Mouse (Mus musculus): Measurements from ENCODE around the gene Cysrt1. TPM values are rescaled to one million over a fixed set of nuclear protein-coding genes. Genes with fewer than 3 reads are reported as not detected.
A peak's percentile ranks its signal among the peaks of the same experiment; 100 is the strongest.
"Not testable (repeated sequence)": the region's sequence is repeated elsewhere in the genome, so short reads cannot be mapped to it uniquely, and the experiment has no call there.

The Cysrt1 gene
- polyA plus RNA-seq, 1 experiment from 2014 or later: not detected

DNA sequence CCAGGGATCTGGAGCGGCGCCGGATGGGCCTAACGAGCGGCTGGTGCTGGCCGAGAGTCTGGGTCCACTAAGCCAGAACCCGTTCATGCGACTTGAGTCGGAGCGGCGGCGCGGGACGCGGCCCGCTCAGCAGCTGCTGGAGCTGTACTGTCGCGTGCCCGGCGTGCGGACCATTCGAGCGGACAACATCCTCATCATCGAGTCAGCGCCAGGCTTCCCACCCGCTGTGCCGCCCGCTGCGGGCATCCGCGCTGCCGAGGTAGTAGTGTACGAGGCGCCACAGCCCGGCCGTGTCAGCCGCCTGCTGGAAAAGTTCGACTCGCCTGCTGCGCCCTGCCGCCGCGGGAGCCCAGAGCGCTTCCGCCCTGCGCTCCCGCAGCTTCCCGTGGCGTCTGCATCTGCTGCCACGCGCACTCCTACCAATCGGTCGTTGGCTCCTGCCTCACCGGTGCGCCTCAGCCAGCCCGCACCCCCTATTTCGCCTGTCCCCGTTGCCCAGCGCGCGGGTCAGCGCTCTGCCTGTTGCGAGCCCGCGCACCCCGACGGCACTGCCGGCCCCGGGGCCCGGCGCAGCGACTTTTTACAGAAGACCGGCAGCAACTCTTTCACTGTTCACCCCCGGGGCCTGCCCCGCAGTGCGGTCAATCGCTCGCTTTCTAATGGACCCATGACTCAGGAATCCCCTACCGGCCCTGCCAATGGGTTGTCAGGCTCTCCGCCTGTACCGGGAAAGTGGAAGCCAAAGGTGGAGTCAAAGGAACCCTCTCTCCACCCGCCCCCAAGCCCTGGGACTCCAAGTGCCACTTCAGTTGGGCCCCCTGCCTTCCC, 20.8 kb upstream of the Cysrt1 start:
- Histone ChIP-seq H3K27me3 (peaks cover 24% of the 10 kb centered on the region), H3K27ac (0 out of 2 replicates have a peak overlapping the region, but pooled peaks have one; percentile 36), H3K4me3 (replicated peaks) (peak overlapping the region; percentile 79), H3K4me1 (peaks cover 49% of the 10 kb centered on the region), H3K36me3 (replicated peaks) (peaks cover 5% of the 10 kb centered on the region; the same call in 1 of the 2 replicates), H3K4me2 (peak overlapping the region; percentile 99), H3K9me3 (no peaks in the 10 kb centered on the region), H3K9ac (peak overlapping the region; percentile 68)
- WGBS: under 1% methylated on average over 74 of the region's 82 CpGs
- peak; percentile 24 for ATAC-seq (ENCODE audit: low FRiP score)

DNA sequence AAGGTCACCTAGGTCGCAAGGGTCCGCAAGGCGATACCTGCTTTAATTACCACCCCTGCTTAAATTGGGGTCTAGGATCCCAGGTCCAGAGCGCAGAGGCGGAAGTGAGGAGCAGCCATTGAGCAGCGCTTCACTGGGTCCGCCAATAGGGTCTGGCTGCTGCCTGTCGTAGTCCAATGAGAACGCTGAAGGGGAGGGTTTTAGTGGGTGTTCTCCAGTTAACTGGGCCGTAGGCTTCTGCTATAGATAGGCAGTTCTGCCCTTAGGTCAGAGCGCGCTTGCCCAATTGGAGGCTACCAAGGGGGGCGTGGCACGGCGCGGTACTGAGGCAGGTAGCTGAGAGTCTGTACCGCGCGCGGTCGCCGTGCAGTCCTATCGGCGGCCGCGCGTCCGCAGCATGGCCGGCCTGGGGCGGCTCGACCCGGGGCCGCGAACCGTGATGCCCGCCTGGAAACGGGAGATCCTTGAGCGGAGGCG, 20.1 kb upstream of the Cysrt1 start, which contains the start of gene Tprn:
Gene Tprn, plus strand, starts transcription at position 328 of the 477 bp plus-strand sequence.
- H3K27ac ChIP-seq: 0 out of 2 replicates have a peak within 1 kb of the TSS, but pooled peaks have one; percentile 36
- H3K9ac ChIP-seq: peak within 1 kb of the TSS; percentile 68
- peaks cover 47% of the 10 kb centered on the region for H3K4me1 ChIP-seq
- H3K4me3 ChIP-seq (replicated peaks): peak within 1 kb of the TSS; percentile 79
- peak within 1 kb of the TSS; percentile 99 for H3K4me2 ChIP-seq
- no peaks in the 10 kb centered on the region for H3K36me3 ChIP-seq (replicated peaks)
- H3K9me3 ChIP-seq: no peaks in the 10 kb centered on the region
- ATAC-seq (ENCODE audit: low FRiP score): peak; percentile 99
- under 1% methylated on average over 34 of the region's 39 CpGs for WGBS
- H3K27me3 ChIP-seq: peaks cover 24% of the 10 kb centered on the region

DNA sequence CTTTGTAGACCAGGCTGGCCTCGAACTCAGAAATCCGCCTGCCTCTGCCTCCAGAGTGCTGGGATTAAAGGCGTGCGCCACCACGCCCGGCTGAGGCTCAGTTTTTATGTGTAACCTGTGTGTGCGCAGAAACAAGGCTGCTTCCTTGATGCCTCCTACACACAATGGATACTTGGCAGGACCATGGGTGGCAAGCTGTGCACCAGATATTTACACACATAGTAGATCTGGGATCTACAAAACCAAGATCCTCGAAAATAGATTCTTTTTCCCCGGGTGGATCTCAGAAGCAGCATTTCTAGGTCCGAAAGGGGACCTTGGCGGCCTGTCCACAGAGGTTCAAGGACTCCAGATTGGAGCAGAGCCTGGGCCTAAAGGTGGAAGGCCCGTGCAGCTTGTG, 19.6 kb upstream of the Cysrt1 start:
- peak overlapping the region; percentile 99 for H3K4me2 ChIP-seq
- peaks cover 46% of the 10 kb centered on the region for H3K4me1 ChIP-seq
- WGBS: 46% methylated on average over 12 of the region's 12 CpGs
- H3K36me3 ChIP-seq (replicated peaks): no peaks in the 10 kb centered on the region
- H3K27ac ChIP-seq: 0 out of 2 replicates have a peak overlapping the region, but pooled peaks have one; percentile 5
- ATAC-seq (ENCODE audit: low FRiP score): 0 out of 2 replicates have a peak, but pooled peaks have one; percentile 1
- H3K4me3 ChIP-seq (replicated peaks): peak overlapping the region; percentile 79
- peaks cover 24% of the 10 kb centered on the region for H3K27me3 ChIP-seq
- 0 out of 2 replicates have a peak overlapping the region, but pooled peaks have one; percentile 25 for H3K9ac ChIP-seq
- no peaks in the 10 kb centered on the region for H3K9me3 ChIP-seq

DNA sequence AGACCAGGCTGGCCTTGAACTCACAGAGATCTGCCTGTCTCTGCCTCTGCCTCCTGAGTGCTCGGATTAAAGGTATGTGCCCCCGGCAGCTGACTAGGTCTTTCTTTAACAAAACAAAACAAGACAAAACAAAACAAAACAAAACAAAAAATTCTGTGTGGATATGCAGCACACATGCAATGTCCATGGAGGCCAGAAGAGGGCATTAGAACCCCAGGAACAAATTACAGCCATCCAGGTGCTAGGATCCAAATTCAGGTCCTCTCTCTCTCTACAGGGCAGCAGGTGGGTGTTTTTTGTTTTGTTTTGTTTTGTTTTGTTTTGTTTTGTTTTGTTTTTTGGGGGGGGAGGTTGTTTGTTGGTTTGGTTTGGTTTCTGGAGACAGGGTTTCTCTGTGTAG, 16.6 kb upstream of the Cysrt1 start:
- WGBS: 54% methylated on average over 2 of the region's 2 CpGs
- H3K4me2 ChIP-seq: no peak overlapping the region
- no peak overlapping the region for H3K27ac ChIP-seq
- peaks cover 39% of the 10 kb centered on the region for H3K4me1 ChIP-seq
- H3K36me3 ChIP-seq (replicated peaks): no peaks in the 10 kb centered on the region
- no peak for ATAC-seq (ENCODE audit: low FRiP score)
- peaks cover 12% of the 10 kb centered on the region for H3K27me3 ChIP-seq
- H3K4me3 ChIP-seq (replicated peaks): no peak overlapping the region
- no peak overlapping the region for H3K9ac ChIP-seq
- H3K9me3 ChIP-seq: no peaks in the 10 kb centered on the region

DNA sequence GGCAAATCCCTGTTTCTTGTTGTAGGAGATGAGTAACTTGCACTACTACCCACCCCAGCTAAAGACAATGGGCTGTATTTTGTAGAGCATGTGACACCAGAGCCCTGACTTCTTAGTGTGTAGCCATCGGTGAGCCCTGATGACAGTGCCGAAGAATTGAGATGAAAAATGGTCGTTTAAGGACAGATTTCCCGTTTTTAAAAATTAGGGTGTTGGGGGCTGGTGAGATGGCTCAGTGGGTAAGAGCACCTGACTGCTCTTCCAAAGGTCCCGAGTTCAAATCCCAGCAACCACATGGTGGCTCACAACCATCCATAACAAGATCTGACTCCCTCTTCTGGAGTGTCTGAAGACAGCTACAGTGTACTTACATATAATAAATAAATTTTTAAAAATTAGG, 15.0 kb upstream of the Cysrt1 start:
- H3K4me3 ChIP-seq (replicated peaks); ATAC-seq (ENCODE audit: low FRiP score); H3K27me3 ChIP-seq; H3K36me3 ChIP-seq (replicated peaks); H3K27ac ChIP-seq; H3K9me3 ChIP-seq; H3K4me2 ChIP-seq; H3K9ac ChIP-seq: not testable (repeated sequence)
- H3K4me1 ChIP-seq: peaks cover 26% of the 10 kb centered on the region
- WGBS: 93% methylated on average over 5 of the region's 5 CpGs

DNA sequence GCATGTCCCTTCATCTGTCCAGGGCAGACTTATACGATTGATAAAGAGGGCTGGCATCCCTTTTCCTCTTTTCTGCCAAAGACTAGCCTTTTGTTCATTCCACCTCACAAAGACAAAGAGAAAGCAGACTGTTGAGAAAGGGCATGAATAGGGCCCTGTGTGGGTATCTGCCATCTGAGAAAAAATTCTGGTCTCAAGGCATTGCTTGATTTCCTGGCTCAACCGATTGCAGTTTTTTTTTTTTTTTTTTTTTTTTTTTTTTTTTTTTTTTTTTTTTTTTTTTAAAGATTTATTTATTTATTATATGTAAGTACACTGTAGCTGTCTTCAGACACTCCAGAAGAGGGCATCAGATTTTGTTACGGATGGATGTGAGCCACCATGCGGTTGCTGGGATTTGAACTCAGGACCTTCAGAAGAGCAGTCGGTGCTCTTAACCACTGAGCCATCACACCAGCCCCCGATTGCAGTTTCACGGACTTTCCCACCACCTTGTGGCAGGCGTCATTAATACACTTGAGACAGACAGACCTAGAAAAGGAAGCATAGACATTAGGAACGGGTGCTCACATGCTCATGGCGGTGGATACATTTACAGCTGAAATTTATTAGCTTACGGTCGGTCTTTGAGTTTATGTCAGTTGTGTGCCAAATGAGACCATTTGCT, 14.3 kb upstream of the Cysrt1 start:
- not testable (repeated sequence) for ATAC-seq (ENCODE audit: low FRiP score)
- peak overlapping the region; percentile 88 for H3K9ac ChIP-seq

DNA sequence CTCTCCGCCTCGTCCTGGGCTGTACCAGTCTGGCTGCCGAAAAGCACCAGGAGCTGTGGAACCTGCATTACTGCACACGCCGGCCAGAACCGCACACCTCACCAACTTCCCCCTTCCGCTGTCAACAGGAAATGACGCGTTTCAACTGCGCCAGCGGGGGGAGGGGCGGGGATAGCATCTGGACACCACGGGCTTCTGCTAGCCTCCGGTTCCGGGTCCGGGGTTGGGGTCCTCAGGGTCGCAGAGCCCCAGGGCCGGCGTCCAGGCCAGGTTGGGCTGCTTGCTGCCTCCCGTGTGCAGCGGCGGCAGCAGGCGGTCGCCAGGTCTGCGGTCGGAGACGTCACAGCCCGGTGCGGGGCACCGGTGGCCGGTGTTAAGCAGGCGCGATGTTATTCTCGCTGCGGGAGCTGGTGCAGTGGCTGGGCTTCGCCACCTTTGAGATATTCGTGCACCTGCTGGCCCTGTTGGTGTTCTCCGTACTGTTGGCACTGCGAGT, 13.1 kb upstream of the Cysrt1 start, which contains the start of gene Tmem203:
Gene Tmem203, plus strand, starts transcription at position 156 of the 496 bp plus-strand sequence.
- Histone ChIP-seq H3K4me1 (peaks cover 23% of the 10 kb centered on the region), H3K4me3 (replicated peaks) (peak within 1 kb of the TSS; percentile 75), H3K4me2 (peak within 1 kb of the TSS; percentile 97), H3K27ac (peak within 1 kb of the TSS; percentile 74), H3K27me3 (no peaks in the 10 kb centered on the region), H3K9me3 (no peaks in the 10 kb centered on the region), H3K36me3 (replicated peaks) (peaks cover 21% of the 10 kb centered on the region), H3K9ac (peak within 1 kb of the TSS; percentile 88)
- ATAC-seq (ENCODE audit: low FRiP score): peak; percentile 93
- WGBS: 0% methylated on average over 39 of the region's 39 CpGs

More for the DNA sequence above, 14.3 kb upstream of the Cysrt1 start:
- WGBS: 66% methylated on average over 11 of the region's 12 CpGs
- H3K36me3 ChIP-seq (replicated peaks); H3K27ac ChIP-seq; H3K27me3 ChIP-seq; H3K9me3 ChIP-seq: not testable (repeated sequence)
- H3K4me3 ChIP-seq (replicated peaks): peak overlapping the region; percentile 75
- H3K4me2 ChIP-seq: peak overlapping the region; percentile 97
- peaks cover 23% of the 10 kb centered on the region for H3K4me1 ChIP-seq

DNA sequence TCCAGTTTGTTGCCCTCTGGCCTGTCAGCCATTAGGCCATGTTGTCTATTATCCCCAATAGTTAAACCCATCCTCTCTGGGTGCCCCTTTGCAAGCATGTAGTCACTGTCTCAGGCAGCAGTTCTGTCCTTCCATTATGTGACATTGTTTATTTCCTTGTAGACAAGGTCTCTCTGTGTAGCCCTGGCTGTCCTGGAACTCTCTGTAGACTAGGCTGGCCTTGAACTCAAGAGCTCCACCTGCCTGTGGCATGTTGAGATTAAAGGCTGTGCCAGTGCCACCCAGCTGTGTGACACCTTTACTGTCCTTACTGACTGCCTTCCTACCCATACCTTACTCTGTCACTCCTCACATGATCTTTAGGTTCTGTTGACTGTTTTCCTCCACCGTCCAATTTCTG, 10.1 kb upstream of the Cysrt1 start:
- H3K36me3 ChIP-seq (replicated peaks): peaks cover 50% of the 10 kb centered on the region
- peaks cover 23% of the 10 kb centered on the region for H3K4me1 ChIP-seq
- WGBS: 96% methylated on average over 1 of the region's 1 CpGs
- H3K4me2 ChIP-seq: no peak overlapping the region
- no peak overlapping the region for H3K9ac ChIP-seq
- H3K27ac ChIP-seq: no peak overlapping the region
- H3K27me3 ChIP-seq: no peaks in the 10 kb centered on the region
- no peak overlapping the region for H3K4me3 ChIP-seq (replicated peaks)
- no peaks in the 10 kb centered on the region for H3K9me3 ChIP-seq
- ATAC-seq (ENCODE audit: low FRiP score): no peak

DNA sequence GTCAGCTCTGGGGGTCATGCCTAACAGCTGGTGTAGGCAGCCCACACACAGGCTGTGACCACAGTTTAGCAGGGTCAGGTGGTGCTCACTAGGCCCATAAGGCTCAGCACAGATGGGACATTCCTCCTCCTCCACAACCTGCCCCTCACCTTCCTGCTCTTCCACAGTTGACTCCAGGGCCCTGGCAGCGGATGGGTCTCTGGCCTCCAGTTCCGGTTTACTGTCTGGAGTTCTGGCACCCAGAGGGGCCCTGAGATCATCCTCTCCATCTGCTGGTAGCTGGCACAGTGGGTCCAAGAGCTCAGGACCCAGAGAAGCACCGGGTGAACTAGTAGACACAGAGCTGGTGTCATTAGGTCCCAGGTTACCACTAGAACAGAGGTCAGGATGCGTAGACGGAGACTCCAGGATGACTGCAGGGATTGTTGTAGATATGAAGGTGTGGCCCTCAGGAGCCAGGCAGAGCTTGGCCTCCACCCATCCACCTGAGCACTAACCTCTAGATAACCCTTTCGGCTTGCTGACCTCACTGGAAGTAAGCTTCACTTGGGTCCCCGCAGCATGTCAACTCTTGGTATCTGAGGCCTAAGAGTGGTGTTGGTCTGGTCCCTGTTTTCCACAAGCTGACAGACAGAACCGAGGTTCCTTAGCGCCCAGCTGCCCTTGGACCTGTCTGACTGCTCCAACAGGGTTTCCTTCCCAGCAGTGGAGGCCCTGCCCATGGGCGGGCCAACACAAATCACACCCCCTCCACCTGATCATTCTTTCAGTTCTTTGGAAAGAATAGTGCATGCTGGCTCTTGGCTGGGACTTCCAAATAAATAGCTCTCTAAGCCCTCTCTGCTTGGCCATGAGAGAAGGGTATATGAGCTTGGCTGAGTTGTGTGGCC, 4.2 kb upstream of the Cysrt1 start, which contains the start of gene AL732309.1:
Gene AL732309.1, minus strand, starts transcription at position 681 of the 890 bp plus-strand sequence.
- H3K4me1 ChIP-seq: peaks cover 18% of the 10 kb centered on the region
- H3K4me3 ChIP-seq (replicated peaks): no peak within 1 kb of the TSS
- H3K27me3 ChIP-seq: peaks cover 11% of the 10 kb centered on the region
- H3K27ac ChIP-seq: no peak within 1 kb of the TSS
- no peaks in the 10 kb centered on the region for H3K9me3 ChIP-seq
- H3K36me3 ChIP-seq (replicated peaks): peaks cover 59% of the 10 kb centered on the region
- H3K9ac ChIP-seq: no peak within 1 kb of the TSS
- no peak for ATAC-seq (ENCODE audit: low FRiP score)
- no peak within 1 kb of the TSS for H3K4me2 ChIP-seq
- 90% methylated on average over 10 of the region's 10 CpGs for WGBS

DNA sequence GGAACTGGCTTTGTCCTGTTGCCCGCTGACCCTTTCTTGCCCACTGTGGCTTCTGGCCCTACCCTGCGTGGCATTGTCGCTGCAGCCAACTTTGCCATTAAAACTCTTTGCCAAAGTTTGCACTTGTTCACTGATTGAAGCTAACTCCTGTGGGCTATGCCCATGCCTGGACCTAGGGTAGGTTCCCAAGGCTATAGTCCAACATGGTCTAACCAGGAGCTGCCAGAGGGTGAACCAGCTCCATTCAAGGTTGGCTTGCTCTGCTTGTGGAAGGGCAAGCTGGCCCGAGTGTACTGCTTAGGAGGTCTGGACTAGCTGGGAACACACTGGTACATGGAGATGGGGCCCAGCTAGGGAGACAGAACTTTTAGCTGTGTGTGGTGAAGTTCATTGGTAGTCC, 1.9 kb upstream of the Cysrt1 start:
- Histone ChIP-seq H3K4me1 (peaks cover 31% of the 10 kb centered on the region), H3K9me3 (no peaks in the 10 kb centered on the region), H3K9ac (no peak overlapping the region), H3K4me2 (no peak overlapping the region), H3K27ac (no peak overlapping the region), H3K27me3 (peaks cover 21% of the 10 kb centered on the region), H3K36me3 (replicated peaks) (peaks cover 37% of the 10 kb centered on the region), H3K4me3 (replicated peaks) (no peak overlapping the region)
- no peak for ATAC-seq (ENCODE audit: low FRiP score)
- 89% methylated on average over 4 of the region's 4 CpGs for WGBS

DNA sequence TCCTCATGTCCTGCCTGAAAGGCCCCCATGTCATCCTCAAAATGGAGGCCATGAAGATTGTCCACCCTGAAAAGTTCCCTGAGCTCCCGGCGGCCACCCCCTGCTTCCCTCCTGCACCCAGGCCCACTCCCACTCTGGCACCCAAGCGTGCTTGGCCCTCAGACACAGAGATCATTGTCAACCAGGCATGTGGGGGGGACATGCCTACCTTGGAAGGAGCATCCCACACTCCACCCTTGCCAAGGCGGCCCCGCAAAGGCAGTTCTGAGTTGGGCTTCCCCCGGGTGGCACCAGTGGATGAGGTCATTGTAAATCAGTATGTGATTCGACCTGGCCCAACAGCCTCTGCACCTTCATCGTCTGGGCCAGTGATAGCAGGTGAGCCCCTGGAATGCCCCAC, 1.1 kb upstream of the Cysrt1 start:
- Histone ChIP-seq H3K9me3 (no peaks in the 10 kb centered on the region), H3K4me3 (replicated peaks) (no peak overlapping the region), H3K27ac (no peak overlapping the region), H3K27me3 (peaks cover 26% of the 10 kb centered on the region), H3K4me1 (peaks cover 31% of the 10 kb centered on the region), H3K4me2 (peak overlapping the region; percentile 97), H3K36me3 (replicated peaks) (peaks cover 29% of the 10 kb centered on the region), H3K9ac (peak overlapping the region; percentile 77; the same call in 1 of the 2 replicates)
- WGBS: 82% methylated on average over 8 of the region's 8 CpGs
- ATAC-seq (ENCODE audit: low FRiP score): no peak
